Mouse (Mus musculus): ENCODE measurements around the gene Sel1l. TPM values are rescaled to one million over a fixed set of nuclear protein-coding genes. Genes with fewer than 3 reads are reported as not detected.
A peak's percentile ranks its signal among the peaks of the same experiment; 100 is the strongest.
"Not testable (repeated sequence)": the region's sequence is repeated elsewhere in the genome, so short reads cannot be mapped to it uniquely, and the experiment has no call there.

Sel1l gene
- total RNA-seq, 4 experiments from 2014 or later = 62.6 to 82.8 (median 69.1) TPM

DNA sequence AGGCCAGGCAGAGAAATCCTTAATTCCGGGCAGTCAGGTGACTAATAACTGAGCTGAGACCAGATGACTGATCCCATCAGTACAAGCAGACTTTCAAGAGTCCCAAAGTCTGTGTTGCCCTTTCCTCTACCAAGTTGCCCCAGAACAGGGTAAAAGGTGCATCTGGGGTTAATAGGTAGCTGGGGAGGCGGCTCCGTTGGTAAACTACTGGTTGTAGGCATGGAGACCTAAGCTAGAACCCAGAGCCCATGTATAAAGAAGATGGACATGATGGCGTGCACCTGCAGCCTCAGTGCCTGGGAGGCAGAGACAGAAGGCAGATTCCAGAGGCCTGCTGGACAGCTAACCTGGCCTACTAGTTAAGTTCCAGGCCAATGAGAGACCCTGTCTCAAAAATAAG lies 30.2 kb downstream of the Sel1l start:
- DNase-seq (ENCODE audit: low spot score) = no peak

GRCm38 (mm10) chr12:91815990-91816389 lies 33.0 kb downstream of the Sel1l start:
- peak; percentile 41 for DNase-seq (ENCODE audit: low spot score)

DNA sequence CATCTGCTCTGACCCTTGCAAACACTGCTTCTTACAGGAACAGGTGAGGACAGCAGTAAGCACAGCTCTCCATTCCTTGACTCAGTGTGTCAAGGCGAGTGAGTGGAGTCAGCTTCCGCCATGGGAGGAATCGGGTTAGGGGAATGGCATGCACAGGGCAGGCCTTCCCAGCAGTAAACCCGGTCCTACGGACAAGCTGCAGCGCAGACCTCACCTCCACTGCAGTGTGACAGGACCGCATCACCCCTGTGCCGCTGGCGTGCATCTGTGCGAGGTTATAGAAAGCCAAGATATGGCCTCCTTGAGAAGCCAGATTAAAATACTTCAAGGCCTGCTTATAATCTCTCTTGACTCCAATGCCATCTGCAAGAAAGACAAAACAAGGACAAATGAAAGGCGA lies 33.4 kb downstream of the Sel1l start:
- DNase-seq (ENCODE audit: low spot score) = no peak

DNA sequence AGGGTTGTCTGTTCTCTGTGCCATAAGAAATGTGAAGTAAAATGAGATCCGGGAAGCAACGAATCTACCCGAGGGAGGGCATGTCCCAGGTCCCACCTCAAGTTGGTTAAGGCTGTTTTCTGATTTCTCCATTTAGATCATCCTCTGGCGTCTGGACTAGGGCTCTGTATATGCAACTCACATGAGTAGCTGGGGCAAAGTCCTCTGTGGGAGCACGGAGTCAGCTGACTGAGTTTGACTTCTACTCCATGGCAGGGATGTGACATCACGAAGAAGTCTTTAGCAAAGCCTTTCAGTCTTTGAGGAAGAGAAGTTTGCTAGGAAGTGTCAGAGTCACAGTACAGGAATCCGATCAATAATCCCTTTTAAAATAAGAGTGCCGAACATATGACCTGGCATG lies 40.0 kb downstream of the Sel1l start:
- no peak for DNase-seq (ENCODE audit: low spot score)

- DNase-seq (ENCODE audit: low spot score) = no peak
Measured at GRCm38 (mm10) chr12:91807761-91808160, 41.2 kb downstream of the Sel1l start.

GRCm38 (mm10) chr12:91807095-91807494 lies 41.9 kb downstream of the Sel1l start:
- DNase-seq (ENCODE audit: low spot score) = no peak

DNA sequence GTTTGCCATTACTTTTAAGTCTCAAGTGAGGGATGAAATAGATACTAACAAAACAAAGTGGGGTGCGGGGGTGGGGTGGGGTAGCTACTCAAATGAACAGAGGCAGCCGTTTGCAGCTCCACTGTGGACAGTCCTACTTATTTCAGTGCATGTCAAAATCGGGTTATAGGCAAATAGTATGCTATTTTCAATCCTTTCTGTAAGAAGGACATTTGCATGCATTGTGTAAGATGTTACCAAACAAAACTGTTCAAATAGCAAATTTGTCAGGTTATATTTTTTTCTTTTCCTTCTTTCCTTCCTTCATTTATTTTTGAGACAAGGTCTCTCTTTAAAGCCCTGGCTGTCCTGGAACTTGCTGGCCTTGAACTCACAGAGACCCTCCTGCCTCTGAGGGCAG lies 44.7 kb downstream of the Sel1l start:
- no peak for DNase-seq (ENCODE audit: low spot score)

GRCm38 (mm10) chr12:91803207-91803932 lies 45.6 kb downstream of the Sel1l start:
- DNase-seq (ENCODE audit: low spot score) = no peak

- no peak for DNase-seq (ENCODE audit: low spot score)
Measured at GRCm38 (mm10) chr12:91802586-91803206, 46.3 kb downstream of the Sel1l start.

DNA sequence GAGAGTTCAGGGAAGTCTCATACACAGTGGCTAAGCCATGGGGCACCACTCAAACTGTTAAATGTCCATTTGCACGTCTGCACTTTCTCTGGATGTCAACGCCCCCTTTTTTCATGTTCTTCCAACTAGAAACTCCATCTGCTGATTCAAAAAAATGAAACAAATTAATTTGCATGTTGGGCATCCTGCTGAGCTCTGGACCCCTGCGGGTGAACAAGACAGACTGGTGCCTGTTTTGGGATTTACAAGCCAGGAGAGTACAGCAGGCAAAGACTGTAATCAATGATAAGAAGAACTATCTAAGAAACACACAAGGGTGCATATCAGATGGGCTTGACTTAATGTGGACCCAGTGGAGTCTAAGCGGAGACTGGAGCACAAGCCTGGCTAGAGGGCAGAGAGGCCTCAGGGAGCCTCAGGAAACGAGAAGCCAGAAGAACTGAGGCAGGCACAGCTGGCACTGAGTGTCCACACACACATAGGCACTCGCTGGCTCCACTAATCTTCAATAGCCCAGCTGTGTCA lies 48.0 kb downstream of the Sel1l start:
- no peak for DNase-seq (ENCODE audit: low spot score)

- no peak for DNase-seq (ENCODE audit: low spot score)
Measured at GRCm38 (mm10) chr12:91799821-91800335, 49.1 kb downstream of the Sel1l start.

DNA sequence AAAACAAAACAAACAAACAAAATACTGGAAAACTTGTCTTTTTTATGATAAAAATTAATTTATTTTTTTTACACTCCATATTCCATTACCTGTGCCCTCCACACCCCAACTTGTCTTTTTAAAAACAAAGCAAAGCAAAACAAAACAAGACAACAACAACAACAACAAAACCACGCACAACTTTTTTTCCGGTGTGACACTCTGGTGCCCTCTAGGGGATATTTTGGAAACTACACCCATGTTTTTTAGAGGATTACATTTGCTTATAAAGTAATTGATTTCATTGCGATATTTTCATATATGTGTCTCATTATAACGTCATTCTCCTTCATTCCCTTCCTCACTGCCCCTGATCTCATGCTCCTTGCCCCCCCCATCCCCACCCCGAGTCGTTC lies 49.6 kb downstream of the Sel1l start:
- DNase-seq (ENCODE audit: low spot score) = peak; percentile 35

DNA sequence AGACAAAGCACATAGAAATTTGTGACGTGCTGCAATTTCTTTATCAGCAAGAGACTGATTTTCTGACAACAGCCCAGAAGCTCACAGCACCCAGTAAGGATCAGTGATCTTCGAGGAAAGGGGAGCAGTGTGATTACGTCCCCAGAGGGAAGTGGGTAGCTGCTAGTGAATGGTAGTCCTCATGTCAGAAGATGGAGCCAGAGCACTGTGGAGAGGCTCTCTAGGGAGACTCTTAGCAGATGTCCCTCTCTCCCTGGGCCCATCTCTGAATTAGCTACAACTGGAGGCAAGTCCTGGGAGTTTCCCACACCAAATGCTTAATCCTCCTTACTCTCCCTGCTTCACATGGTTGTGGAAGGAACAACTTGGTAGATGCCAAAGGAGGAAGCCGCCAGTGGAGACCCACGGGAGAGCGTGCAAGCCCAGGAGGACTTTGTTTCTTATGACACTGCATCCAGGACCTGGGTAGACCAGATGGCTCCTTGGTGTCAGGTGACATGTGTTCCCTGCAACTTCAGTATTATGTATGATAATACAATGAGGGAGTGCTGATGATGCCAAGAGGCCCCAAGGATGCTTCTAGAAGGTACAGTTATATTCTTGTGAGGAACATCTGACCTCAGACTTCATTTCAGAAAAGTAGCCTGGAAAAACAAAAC lies 50.1 kb downstream of the Sel1l start:
- no peak for DNase-seq (ENCODE audit: low spot score)

DNA sequence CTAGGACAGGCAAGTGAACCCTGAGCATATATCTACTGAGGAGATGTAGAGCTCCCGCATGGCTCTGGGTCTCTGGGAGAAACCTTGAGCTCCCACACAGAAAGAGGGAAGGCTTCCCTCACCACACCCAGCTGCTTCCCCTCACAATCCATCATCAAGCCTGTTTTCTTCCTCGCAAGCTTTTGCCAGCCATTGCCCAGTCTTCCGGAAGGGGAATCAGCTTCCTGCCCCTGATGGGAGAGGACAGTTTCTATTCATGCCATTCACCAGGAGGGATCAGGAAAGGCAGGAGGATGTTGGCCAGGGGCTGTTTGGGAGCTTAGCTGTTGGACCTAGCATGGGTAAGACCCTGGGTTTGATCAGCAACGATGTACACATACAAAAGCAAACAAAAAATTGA lies 52.2 kb downstream of the Sel1l start:
- DNase-seq (ENCODE audit: low spot score) = no peak

DNA sequence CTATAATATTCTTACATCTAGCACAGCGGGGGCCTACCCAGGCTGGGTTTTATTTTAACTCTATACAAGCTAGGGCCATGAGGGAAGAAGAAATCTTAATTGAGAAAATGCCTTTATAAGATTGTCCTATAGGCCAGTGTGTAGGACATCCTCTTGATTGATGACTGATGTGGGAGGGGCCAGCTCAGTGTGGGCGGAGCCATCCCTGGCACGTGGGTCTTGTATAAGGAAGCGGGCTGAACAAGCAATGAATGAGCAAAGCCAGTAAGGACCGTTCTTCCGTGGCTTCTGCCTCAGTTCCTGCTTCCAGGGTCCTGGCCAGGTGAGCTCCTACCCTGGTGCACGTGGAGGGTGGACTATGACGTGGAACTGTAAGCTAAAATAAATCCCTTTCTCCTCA lies 55.7 kb downstream of the Sel1l start:
- DNase-seq (ENCODE audit: low spot score) = no peak

- DNase-seq (ENCODE audit: low spot score) = no peak
Measured at GRCm38 (mm10) chr12:91791822-91792221, 57.1 kb downstream of the Sel1l start.

DNA sequence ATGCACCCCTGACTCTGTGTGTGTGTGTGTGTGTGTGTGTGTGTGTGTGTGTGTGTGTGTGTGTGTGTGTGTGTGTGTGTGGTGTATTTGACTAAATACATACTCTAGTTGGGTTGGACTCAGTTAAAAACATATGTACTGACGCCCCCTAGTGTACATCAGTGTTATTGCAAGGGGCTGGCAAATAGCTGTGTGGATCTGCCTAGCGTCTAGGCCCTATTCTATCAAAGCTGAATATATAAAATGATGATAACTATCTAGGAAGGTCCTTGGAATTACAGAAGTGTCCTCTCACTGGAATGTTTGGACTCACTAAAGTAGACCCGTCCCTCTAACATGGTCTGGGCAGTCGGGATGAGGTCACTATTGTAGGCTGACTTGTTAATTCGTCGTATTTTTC lies 59.2 kb downstream of the Sel1l start:
- peak; percentile 65 for DNase-seq (ENCODE audit: low spot score)

DNA sequence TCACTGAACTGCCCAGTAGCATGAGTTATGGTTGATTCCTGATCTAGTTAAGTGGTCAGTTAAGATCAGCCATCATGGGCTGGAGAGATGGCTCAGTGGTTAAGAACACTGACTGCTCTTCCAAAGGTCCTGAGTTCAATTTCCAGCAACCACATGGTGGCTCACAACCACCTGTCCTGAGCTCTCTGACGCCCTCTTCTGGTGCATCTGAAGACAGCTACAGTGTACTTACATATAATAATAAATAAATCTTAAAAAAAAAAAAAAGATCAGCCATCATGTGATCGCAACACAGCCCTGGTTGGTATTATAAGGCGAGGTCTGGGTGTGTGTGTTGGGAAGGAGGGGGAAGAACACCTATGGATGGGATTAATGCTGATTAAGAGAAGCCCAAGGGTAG lies 60.5 kb downstream of the Sel1l start:
- DNase-seq (ENCODE audit: low spot score) = not testable (repeated sequence)

- no peak for DNase-seq (ENCODE audit: low spot score)
Measured at GRCm38 (mm10) chr12:91787959-91788437, 61.0 kb downstream of the Sel1l start, which contains the start of gene Ston2. TSS of gene Ston2 (minus strand) at chr12:91788387.

GRCm38 (mm10) chr12:91786355-91786754 lies 62.6 kb downstream of the Sel1l start:
- peak; percentile 86 for DNase-seq (ENCODE audit: low spot score)

DNA sequence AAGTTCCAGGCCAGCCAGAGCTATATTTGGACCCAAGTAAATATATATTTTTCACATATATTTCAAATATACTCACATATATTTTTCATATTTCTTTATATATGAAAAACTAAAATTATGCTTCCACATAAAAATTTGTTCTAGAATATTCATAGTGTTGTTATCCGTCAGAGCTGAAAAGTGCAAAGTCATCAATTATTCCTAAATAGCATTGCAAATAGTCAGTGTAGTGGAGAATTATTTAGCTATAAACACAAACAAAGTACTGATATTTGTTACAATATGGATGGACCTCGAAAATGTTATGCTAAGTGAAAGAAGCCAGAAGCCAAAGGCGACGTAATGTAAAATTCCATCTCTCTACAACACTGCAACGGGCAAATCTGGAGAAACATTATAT lies 67.5 kb downstream of the Sel1l start:
- no peak for DNase-seq (ENCODE audit: low spot score)

DNA sequence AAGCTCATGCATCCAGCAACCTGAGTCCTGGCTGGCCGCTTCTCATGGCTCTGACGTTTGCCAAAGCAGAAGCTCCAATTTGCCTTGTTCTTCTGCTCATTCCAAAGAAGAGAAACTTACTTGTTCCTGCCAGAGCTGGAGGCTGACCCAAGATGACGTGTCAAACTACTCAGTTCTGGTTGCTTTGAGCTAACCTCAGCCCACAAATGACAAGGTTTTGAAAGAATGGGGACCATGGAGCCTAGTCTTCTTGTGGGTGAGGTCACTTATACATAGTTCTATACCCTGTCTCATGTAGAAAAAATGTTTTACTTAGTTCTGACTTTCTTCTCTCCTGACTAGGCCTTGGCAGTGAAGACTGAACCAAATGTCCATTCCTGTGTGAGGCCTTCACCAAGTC lies 68.4 kb downstream of the Sel1l start:
- no peak for DNase-seq (ENCODE audit: low spot score)
